Mouse (Mus musculus) embryonic fibroblast, embryonic 13.5 days (primary cell): ENCODE data around the gene Tnk1.

Experiments used
- CTCF ChIP-seq: IDR thresholded peaks from 2 replicates; pipeline ENCODE4 v1.5.1; 2011; ENCODE audit warnings: mild to moderate bottlenecking, control low read depth, low read length, moderate library complexity, borderline replicate concordance; ENCODE audit not compliant: insufficient read depth
- POLR2A ChIP-seq: IDR thresholded peaks from 2 replicates; pipeline ENCODE4 v1.6.1; 2011; ENCODE audit warnings: low read depth, mild to moderate bottlenecking, control low read depth, low read length, moderate library complexity

GRCm38 (mm10) chr11:69846198-69846680, 12.3 kb downstream of the Tnk1 start, which contains the start of gene Plscr3:
- no peak for TF ChIP-seq CTCF
- TF ChIP-seq POLR2A, result peak; percentile 95
